Mouse (Mus musculus) megakaryocyte, embryonic 14.5 days (primary cell): ENCODE data around the gene Rpn2.

Source experiments
- FLI1 ChIP-seq: IDR thresholded peaks from 2 replicates; pipeline ENCODE4 v1.6.1; 2012; ENCODE audit warnings: low read length, inconsistent platforms, mixed read lengths
- GATA1 ChIP-seq: IDR thresholded peaks from 3 replicates; pipeline ENCODE4 v1.6.1; 2012; ENCODE audit warnings: mixed read lengths, low read length, inconsistent platforms, borderline replicate concordance

DNA sequence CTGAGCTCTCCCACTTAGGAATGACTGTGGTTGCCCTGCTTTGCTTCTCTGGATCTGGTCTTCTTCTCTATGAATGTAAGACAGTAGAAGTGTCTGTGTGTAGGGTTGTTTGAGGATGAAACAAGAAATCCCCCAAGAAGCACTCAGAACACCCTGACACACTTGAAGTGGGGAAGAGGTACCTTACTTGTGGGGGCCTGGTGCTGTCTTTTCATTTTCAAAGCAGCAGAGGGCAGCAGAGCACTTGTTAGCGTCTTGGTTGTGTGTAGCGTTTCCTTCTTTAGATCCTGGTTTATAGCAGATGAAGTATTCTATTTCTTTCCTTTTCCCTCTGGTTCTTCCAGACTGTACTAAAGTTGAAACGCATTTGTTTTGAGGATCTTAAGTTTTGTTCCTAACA, 8.7 kb downstream of the Rpn2 start:
- no peak for TF ChIP-seq GATA1
- no peak for TF ChIP-seq FLI1
